Mouse (Mus musculus) frontal cortex, postnatal 36 days (tissue): ENCODE measurements around the gene Zdhhc14.
"Not testable (repeated sequence)": the region's sequence is repeated elsewhere in the genome, so short reads cannot be mapped to it uniquely, and the experiment has no call there.

Source experiments
- DNase-seq, 2 experiments: peaks; one replicate each; pipeline ENCODE4 v3.0.0; 2022; ENCODE audit warnings: low spot score in 2 of 2

The Zdhhc14 gene

GRCm38 (mm10) chr17:5601953-5602352, 109.6 kb downstream of the Zdhhc14 start:
- DNase-seq: no peak

DNA sequence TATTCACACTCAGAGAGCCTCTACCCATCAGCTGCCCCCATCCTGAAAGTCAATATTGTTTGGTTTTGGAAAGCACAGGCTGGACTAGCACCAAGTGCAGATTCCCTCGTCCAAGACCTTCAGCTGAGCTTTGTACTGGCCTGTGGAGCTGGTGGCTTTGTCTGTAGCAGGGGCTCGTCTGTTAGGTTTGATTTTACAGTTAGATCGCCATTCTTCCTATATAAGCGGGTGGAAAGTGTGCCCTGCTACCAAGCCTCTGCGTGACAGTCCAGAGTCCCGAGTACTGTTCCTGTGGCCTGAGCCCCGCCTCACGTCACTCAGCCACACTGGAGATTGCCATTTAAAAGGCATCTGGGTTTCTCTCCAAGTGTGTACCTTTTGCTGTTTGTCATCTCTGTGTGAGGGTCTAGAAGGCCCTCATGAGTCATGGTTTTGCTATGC, 113.8 kb downstream of the Zdhhc14 start:
- no peak for DNase-seq

DNA sequence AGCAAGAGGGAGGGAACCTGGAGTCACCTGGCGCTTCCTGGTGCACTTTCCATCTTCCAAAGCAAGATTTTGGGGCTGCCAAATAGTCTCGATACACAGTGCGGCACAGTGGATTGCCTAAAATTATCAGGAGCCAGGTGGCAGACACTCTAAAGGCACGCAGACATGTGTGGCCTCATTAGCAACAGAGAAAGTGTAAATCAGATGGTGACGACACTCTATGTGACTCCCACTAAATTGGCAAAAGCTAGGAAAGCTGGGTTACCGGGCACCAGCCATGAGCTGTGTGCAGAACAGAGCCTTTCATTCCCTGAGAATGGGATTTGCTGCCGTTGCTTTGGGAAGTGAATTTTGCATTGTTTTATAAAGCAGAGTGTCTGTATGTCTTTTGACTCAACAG, 115.0 kb downstream of the Zdhhc14 start:
- no peak for DNase-seq

- no peak for DNase-seq
Observed at GRCm38 (mm10) chr17:5609875-5610552, 117.7 kb downstream of the Zdhhc14 start.

DNA sequence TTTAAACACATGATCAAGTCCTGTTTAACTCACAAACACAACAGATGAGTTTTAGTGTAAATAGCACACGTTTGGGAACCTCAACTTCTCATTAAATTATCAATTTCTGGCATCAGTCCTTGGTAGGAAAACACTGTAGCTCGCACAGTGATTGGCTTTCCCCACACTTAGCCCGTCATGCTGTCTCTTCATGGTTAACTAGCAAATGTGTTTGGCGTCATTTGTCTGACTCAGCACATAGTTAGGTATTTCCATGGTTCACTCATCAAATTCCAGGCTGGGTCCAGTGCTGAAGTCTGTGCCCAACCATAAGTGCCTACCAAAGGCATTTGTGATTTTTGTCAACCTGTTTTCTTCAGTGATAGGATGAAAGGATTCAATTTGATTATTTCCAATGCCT, 119.9 kb downstream of the Zdhhc14 start:
- no peak for DNase-seq

- no peak for DNase-seq
Observed at GRCm38 (mm10) chr17:5614771-5615318, 122.5 kb downstream of the Zdhhc14 start.

GRCm38 (mm10) chr17:5621626-5622591, 129.6 kb downstream of the Zdhhc14 start:
- DNase-seq: no peak

- no peak for DNase-seq
Observed at GRCm38 (mm10) chr17:5622764-5623163, 130.4 kb downstream of the Zdhhc14 start.

- DNase-seq: no peak
Observed at GRCm38 (mm10) chr17:5623181-5623580, 130.8 kb downstream of the Zdhhc14 start.

- DNase-seq: not testable (repeated sequence)
Observed at GRCm38 (mm10) chr17:5624815-5625214, 132.5 kb downstream of the Zdhhc14 start.

DNA sequence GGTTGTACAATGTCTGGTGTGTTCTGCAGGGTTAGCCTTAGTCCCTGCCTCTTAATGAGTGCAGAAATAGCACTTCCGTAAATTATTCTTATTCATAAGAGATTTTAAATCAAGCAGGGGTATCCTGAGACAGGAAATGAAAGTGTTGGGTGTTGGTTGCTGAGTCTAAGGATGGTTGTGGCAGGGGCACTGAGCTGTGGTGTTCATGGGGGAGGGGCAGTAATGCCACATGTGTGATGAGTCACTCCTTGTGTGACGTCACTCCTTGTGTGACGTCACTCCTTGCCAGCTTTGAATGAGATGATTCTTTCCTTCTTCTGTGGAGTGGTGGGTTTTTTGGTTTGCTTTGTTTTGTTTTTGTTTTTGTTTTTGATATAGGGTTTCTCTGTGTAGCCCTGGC, 134.0 kb downstream of the Zdhhc14 start:
- no peak for DNase-seq

GRCm38 (mm10) chr17:5627664-5628063, 135.3 kb downstream of the Zdhhc14 start:
- no peak for DNase-seq

DNA sequence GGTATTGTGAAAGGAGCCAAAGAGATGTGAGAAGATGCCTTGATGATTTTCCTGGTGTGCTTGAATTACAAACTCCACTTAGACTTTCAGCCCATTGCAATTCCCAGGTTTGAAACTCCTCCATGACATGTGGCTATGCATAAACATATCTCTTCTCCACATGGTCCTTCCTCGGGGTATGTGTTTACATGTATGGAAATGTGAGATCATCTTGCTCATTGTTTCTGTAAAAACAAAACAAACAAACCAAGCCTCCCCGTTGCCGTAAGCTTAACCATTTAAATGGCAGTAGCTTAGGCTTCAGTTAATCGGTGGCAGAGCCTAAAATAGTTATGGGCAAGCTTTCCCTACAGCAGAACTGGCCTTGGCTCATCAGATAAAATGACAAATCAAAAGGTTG, 137.3 kb downstream of the Zdhhc14 start:
- no peak for DNase-seq

DNA sequence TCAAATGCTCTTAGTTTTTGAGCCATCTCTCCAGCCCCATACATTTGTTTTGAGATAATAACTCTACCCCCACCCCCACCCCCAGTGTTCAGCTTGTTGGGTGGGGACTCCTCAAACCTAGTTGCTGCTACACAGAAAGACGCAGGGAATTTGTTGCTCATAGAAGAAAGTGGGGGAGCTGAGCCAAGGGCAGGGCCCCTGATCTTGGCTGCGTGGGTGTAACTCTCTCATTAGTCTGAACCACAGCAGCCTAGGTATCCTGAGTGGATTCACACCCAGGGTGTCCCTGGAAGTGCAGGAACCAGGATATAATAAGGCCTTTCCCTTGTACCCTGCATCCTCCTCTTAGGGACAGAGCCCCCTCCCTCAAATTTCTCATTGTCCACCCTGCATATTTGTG, 142.9 kb downstream of the Zdhhc14 start:
- no peak for DNase-seq

- no peak for DNase-seq
Observed at GRCm38 (mm10) chr17:5641436-5641835, 149.1 kb downstream of the Zdhhc14 start.

- peak; percentile 84 to 93 for DNase-seq
Observed at GRCm38 (mm10) chr17:5642918-5643721, 150.8 kb downstream of the Zdhhc14 start.

- DNase-seq: no peak
Observed at GRCm38 (mm10) chr17:5650124-5650523, 157.8 kb downstream of the Zdhhc14 start.

GRCm38 (mm10) chr17:5650642-5651041, 158.3 kb downstream of the Zdhhc14 start:
- no peak for DNase-seq

DNA sequence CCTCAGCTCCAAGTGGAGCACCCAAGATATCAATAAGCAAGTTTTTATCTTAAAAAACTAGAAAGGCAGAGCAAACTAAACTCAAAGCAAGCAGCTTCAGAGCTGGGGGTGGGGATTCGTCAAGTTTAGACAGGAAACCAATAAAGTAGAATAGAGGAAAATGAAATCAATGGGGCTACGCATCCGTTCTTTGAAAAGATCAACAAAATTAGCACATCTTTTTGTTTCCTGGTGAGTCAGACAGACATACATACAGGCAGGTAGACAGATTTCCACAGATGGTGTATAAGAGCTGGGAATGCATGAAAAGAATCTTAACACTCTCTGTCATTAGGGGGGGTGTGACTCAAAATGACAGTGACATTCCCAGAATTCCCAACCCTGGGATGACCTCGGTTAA, 159.2 kb downstream of the Zdhhc14 start:
- DNase-seq: no peak

DNA sequence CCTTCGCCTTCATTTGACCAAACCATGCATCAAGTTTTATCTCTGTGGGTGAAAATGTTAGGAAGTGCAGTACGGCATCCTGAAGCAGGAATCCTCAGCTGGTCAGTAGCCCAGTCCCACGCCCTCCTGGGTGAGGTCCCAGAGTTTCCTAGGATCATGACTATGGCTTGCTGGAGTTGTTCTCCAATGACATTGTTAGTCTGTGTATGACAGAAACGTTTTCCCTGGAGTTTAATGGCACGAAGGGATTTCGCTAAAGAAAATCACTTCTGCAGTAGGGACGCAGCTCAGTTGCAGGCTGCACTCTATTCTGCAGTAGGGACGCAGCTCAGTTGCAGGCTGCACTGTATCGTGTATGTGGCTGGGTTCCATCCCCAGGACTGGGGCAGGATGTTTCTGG, 161.6 kb downstream of the Zdhhc14 start:
- no peak for DNase-seq

- no peak for DNase-seq
Observed at GRCm38 (mm10) chr17:5655536-5655935, 163.2 kb downstream of the Zdhhc14 start.
